Mouse (Mus musculus) CH12.LX (cell line): Measurements from ENCODE around the gene Nmrk1. TPM values are rescaled to one million over a fixed set of nuclear protein-coding genes. Genes with fewer than 3 reads are reported as not detected.
A peak's percentile ranks its signal among the peaks of the same experiment; 100 is the strongest.

Source experiments
- DNase-seq: peaks from one replicate; pipeline ENCODE4 v3.0.0-alpha.2; 2013; ENCODE audit errors: extremely low read depth
- H3K27ac ChIP-seq: 2 replicates; pipeline ENCODE4 v1.5.1; 2012; ENCODE audit warnings: low read depth, mild to moderate bottlenecking, control low read depth, moderate library complexity; ENCODE audit not compliant: insufficient read depth
- H3K27me3 ChIP-seq: replicated peaks from 2 replicates; pipeline ENCODE3; 2012; ENCODE audit warnings: inconsistent platforms
- H3K36me3 ChIP-seq, 2 experiments: replicated peaks in 1 of 2; 2 replicates each; pipeline versions ENCODE3 to v1.6.1; 2012; ENCODE audit warnings: inconsistent platforms in 1 of 2, low read length in 1 of 2, mild to moderate bottlenecking in 1 of 2, mixed read lengths in 1 of 2, moderate library complexity in 1 of 2; ENCODE audit not compliant: control insufficient read depth in 1 of 2, insufficient read depth in 1 of 2
- H3K4me1 ChIP-seq, 2 experiments: 2 replicates each; pipeline ENCODE4 v1.6.1; 2012; ENCODE audit warnings: inconsistent platforms in 1 of 2, moderate library complexity in 1 of 2; ENCODE audit not compliant: insufficient read depth in 2 of 2, control insufficient read depth in 1 of 2
- H3K4me2 ChIP-seq: 2 replicates; pipeline ENCODE4 v1.6.1; 2012; ENCODE audit warnings: low read depth, mild to moderate bottlenecking, control low read depth; ENCODE audit not compliant: poor library complexity, insufficient read depth, severe bottlenecking
- H3K4me3 ChIP-seq, 3 experiments: fragments of 150-350 bp in 1 of 3; sonication (generic) in 1 of 3; replicated peaks in 1 of 3; 2 replicates each; pipeline versions ENCODE3 to v1.5.1; 2011 to 2012; ENCODE audit warnings: low read depth in 2 of 3, low read length in 2 of 3, mild to moderate bottlenecking in 2 of 3, moderate library complexity in 2 of 3, control low read depth in 1 of 3, improper control_type of control experiment in 1 of 3, inconsistent platforms in 1 of 3, mixed read lengths in 1 of 3; ENCODE audit not compliant: poor library complexity in 1 of 3
- H3K79me2 ChIP-seq: replicated peaks from 2 replicates; pipeline ENCODE4 v1.6.1; 2012; ENCODE audit warnings: mild to moderate bottlenecking, moderate library complexity; ENCODE audit not compliant: control insufficient read depth, poor library complexity, insufficient read depth, severe bottlenecking; ENCODE audit errors: extremely low read depth
- H3K9ac ChIP-seq: 2 replicates; pipeline ENCODE4 v1.6.1; 2012; ENCODE audit warnings: low read depth, mild to moderate bottlenecking, control low read depth, moderate library complexity; ENCODE audit not compliant: insufficient read depth
- H3K9me3 ChIP-seq: replicated peaks from 2 replicates; pipeline ENCODE3; 2012; ENCODE audit warnings: low read length, inconsistent platforms, mixed read lengths
- BHLHE40 ChIP-seq: IDR thresholded peaks from 2 replicates; pipeline ENCODE4 v1.6.1; 2011; ENCODE audit warnings: mild to moderate bottlenecking, low read depth, low read length, improper control_type of control experiment
- CHD1 ChIP-seq: IDR thresholded peaks from 2 replicates; pipeline ENCODE4 v1.6.1; 2012; ENCODE audit warnings: low read depth, low read length, improper control_type of control experiment, inconsistent platforms
- CTCF ChIP-seq, 2 experiments: IDR thresholded peaks in 1 of 2; conservative IDR thresholded peaks in 1 of 2; 2 replicates each; pipeline ENCODE4 v1.5.1; 2011 to 2012; ENCODE audit warnings: low read depth in 2 of 2, low read length in 2 of 2, improper control_type of control experiment in 1 of 2, inconsistent platforms in 1 of 2, mild to moderate bottlenecking in 1 of 2, moderate library complexity in 1 of 2
- EP300 ChIP-seq: IDR thresholded peaks from 2 replicates; pipeline ENCODE4 v1.6.1; 2011; ENCODE audit warnings: low read length, improper control_type of control experiment
- ETS1 ChIP-seq: conservative IDR thresholded peaks from 2 replicates; pipeline ENCODE4 v1.6.1; 2012; ENCODE audit warnings: low read depth, mild to moderate bottlenecking, inconsistent platforms, low read length, improper control_type of control experiment, moderate library complexity
- GABPA ChIP-seq: IDR thresholded peaks from 2 replicates; pipeline ENCODE4 v1.6.1; 2012; ENCODE audit warnings: low read depth, low read length, improper control_type of control experiment, inconsistent platforms; ENCODE audit not compliant: insufficient replicate concordance
- HCFC1 ChIP-seq: IDR thresholded peaks from 2 replicates; pipeline ENCODE4 v1.6.1; 2012; ENCODE audit warnings: low read depth, mild to moderate bottlenecking, inconsistent platforms, low read length, improper control_type of control experiment
- IRF4 ChIP-seq: IDR thresholded peaks from 2 replicates; pipeline ENCODE4 v1.6.1; 2014; ENCODE audit warnings: low read depth, mild to moderate bottlenecking, inconsistent platforms, low read length, improper control_type of control experiment
- JUN ChIP-seq: IDR thresholded peaks from 2 replicates; pipeline ENCODE4 v1.6.1; 2011; ENCODE audit warnings: low read depth, mild to moderate bottlenecking, low read length, improper control_type of control experiment, moderate library complexity; ENCODE audit not compliant: insufficient read depth
- MAFK ChIP-seq: IDR thresholded peaks from 2 replicates; pipeline ENCODE4 v1.6.1; 2011; ENCODE audit warnings: low read length, improper control_type of control experiment; ENCODE audit not compliant: insufficient replicate concordance
- MAX ChIP-seq: IDR thresholded peaks from 2 replicates; pipeline ENCODE4 v1.6.1; 2011; ENCODE audit warnings: low read length, improper control_type of control experiment
- MAZ ChIP-seq: IDR thresholded peaks from 2 replicates; pipeline ENCODE4 v1.6.1; 2012; ENCODE audit warnings: low read depth, mild to moderate bottlenecking, inconsistent platforms, low read length, improper control_type of control experiment, moderate library complexity
- MEF2A ChIP-seq: IDR thresholded peaks from 2 replicates; pipeline ENCODE4 v1.6.1; 2014; ENCODE audit warnings: low read depth, mild to moderate bottlenecking, inconsistent platforms, low read length, improper control_type of control experiment, borderline replicate concordance
- MYC ChIP-seq: IDR thresholded peaks from 2 replicates; pipeline ENCODE4 v1.6.1; 2011; ENCODE audit warnings: low read depth, mild to moderate bottlenecking, improper control_type of control experiment, low read length
- NELFE ChIP-seq: IDR thresholded peaks from 2 replicates; pipeline ENCODE4 v1.6.1; 2011; ENCODE audit warnings: low read depth, low read length, improper control_type of control experiment
- POLR2AphosphoS2 ChIP-seq: IDR thresholded peaks from 2 replicates; pipeline ENCODE4 v1.6.1; 2011; ENCODE audit warnings: low read depth, low read length, improper control_type of control experiment
- RCOR1 ChIP-seq: conservative IDR thresholded peaks from 2 replicates; pipeline ENCODE4 v1.6.1; 2012; ENCODE audit warnings: low read depth, mild to moderate bottlenecking, inconsistent platforms, low read length, improper control_type of control experiment
- SIN3A ChIP-seq: IDR thresholded peaks from 2 replicates; pipeline ENCODE4 v1.6.1; 2012; ENCODE audit warnings: low read length, improper control_type of control experiment, inconsistent platforms
- SMC3 ChIP-seq: IDR thresholded peaks from 2 replicates; pipeline ENCODE4 v1.6.1; 2011; ENCODE audit warnings: low read depth, low read length, improper control_type of control experiment
- TBP ChIP-seq: conservative IDR thresholded peaks from 2 replicates; pipeline ENCODE4 v1.6.1; 2011; ENCODE audit warnings: low read depth, low read length, improper control_type of control experiment
- TCF12 ChIP-seq: IDR thresholded peaks from 2 replicates; pipeline ENCODE4 v1.6.1; 2014; ENCODE audit warnings: low read depth, mild to moderate bottlenecking, inconsistent platforms, low read length, improper control_type of control experiment
- ZMIZ1 ChIP-seq: IDR thresholded peaks from 2 replicates; pipeline ENCODE4 v1.6.1; 2012; ENCODE audit warnings: low read depth, mild to moderate bottlenecking, inconsistent platforms, low read length, improper control_type of control experiment
- dilution Hi-C: fragments of 300-500 bp; cut with MboI; formaldehyde crosslinking; loops from 2 replicates; pipeline ENCODE4 v1.14.3; 2020; ENCODE audit warnings: low sequenced_read_pairs; ENCODE audit not compliant: extremely low pct_unique_long_range_greater_than_20kb, extremely low pct_ligation_motif_present
- in situ Hi-C: fragments of 300-500 bp; cut with MboI; formaldehyde crosslinking; loops from 3 replicates; pipeline ENCODE4 v1.14.3; 2019; ENCODE audit warnings: low sequenced_read_pairs, low pct_ligation_motif_present, low pct_unique_long_range_greater_than_20kb, mixed read lengths
- polyA plus RNA-seq: library from polyadenylated mRNA; unstranded; fragments of >175 nt; gene quantifications from 2 replicates; pipeline ENCODE4 v1.2.1, GENCODE M21; 2012; ENCODE audit warnings: low read depth; ENCODE audit not compliant: insufficient read length
- total RNA-seq, 2 experiments: library from RNA; depleted of rRNA; stranded (reverse); fragments of 300-350 nt in 1 of 2; fragments of >200 nt in 1 of 2; gene quantifications; 2 replicates each; pipeline ENCODE4 v1.2.3; 2012 to 2014

Gene Nmrk1
- total and polyA plus RNA-seq, 3 experiments, result 9.7 to 10.1 (median 9.8) TPM

DNA sequence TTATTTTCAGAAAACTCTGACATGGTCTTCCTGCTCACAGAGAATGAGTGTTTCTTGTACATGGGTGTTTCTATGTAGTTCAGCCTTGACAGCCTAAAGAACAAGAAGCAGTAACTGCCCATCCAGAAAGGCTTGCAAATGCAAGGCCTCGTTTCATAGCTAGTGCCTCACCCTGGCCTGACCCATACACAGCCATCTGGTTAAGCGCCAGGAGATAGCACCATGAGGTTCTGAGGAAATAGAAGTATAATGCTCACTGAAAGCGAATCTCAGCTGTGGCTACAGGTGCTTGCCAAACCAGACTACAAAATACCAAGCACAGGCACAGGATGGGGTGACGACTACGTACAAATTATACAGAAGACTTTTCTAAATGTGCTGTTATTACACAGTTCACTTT is 34.9 kb upstream of the Nmrk1 start:
- Histone ChIP-seq H3K9me3 (no peaks in the 10 kb centered on the region), H3K27me3 (no peaks in the 10 kb centered on the region), H3K4me2 (peak overlapping the region; percentile 88; the same call in 1 of the 2 replicates), H3K36me3 (peaks cover 23 to 50% of the 10 kb centered on the region in 2 experiments), H3K79me2 (peaks cover 2% of the 10 kb centered on the region), H3K4me1 (peaks cover 20 to 62% of the 10 kb centered on the region in 2 experiments), H3K27ac (peak overlapping the region; percentile 28; the same call in 1 of the 2 replicates), H3K9ac (peak overlapping the region; percentile 83), H3K4me3 (no peak overlapping the region)
- in situ Hi-C loops (loop anchor here (25.0 kb wide), 1 partner anchor 240 kb away; no protein-coding TSS in a partner anchor), dilution Hi-C loops (no loop called here)
- DNase-seq, result no peak
- no peak for TF ChIP-seq MAFK
- TF ChIP-seq ETS1, result peak; percentile 38; the same call in 1 of the 2 replicates
- TF ChIP-seq CTCF (conservative IDR thresholded peaks at IDR 0.05 in 1 of 2, IDR thresholded peaks at IDR 0.05 in 1 of 2; ENCODE audit: low read depth in 2 of 2, low read length in 2 of 2), result peak in 1 of 2 experiments; percentile 29; a peak in 2 of 4 replicates
- 0 out of 2 replicates have a peak, but pooled peaks have one; percentile 50 for TF ChIP-seq MYC

DNA sequence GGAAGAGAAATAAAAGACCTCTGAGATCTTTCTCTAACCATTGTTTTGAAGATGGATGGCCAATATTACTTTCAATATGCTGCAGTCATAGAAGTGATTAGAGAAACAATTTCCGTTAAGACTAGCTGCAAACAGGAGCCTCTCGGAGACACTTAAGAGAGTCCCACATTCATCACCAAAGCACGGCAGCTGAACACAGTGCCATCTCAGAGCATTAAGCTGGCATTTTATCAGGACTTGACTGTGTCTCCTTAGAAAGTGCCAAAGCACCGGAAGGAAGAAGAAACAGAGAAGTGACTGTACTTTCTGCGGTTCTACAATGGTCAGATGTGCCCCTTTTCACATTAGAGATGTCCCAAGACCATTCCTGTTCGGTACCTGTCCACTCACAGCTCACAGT is 34.0 kb upstream of the Nmrk1 start:
- in situ Hi-C loops (loop anchor here (25.0 kb wide), 1 partner anchor 240 kb away; no protein-coding TSS in a partner anchor), dilution Hi-C loops (no loop called here)
- H3K79me2 ChIP-seq, result peaks cover 2% of the 10 kb centered on the region; the same call in 1 of the 2 replicates
- H3K4me1 ChIP-seq, result peaks cover 20 to 69% of the 10 kb centered on the region in 2 experiments
- no peak for DNase-seq
- H3K9ac ChIP-seq, result peak overlapping the region; percentile 83
- H3K9me3 ChIP-seq, result no peaks in the 10 kb centered on the region
- no peaks in the 10 kb centered on the region for H3K27me3 ChIP-seq
- peak overlapping the region; percentile 95 for H3K27ac ChIP-seq
- H3K4me3 ChIP-seq, result peak overlapping the region in 1 of 3 experiments; percentile 45
- H3K36me3 ChIP-seq, result peaks cover 26 to 50% of the 10 kb centered on the region in 2 experiments
- TF ChIP-seq ZMIZ1 (no peak), CHD1 (peak; percentile 62; the same call in 1 of the 2 replicates), GABPA (no peak), HCFC1 (no peak), EP300 (0 out of 2 replicates have a peak, but pooled peaks have one; percentile 27), MEF2A (no peak), SMC3 (no peak), ETS1 (no peak; the same call in 1 of the 2 replicates)
- H3K4me2 ChIP-seq, result peak overlapping the region; percentile 88

GRCm38 (mm10) chr19:18598265-18598926 is 33.4 kb upstream of the Nmrk1 start:
- Histone ChIP-seq H3K4me3 (no peak overlapping the region), H3K27ac (peak overlapping the region; percentile 95), H3K4me2 (peak overlapping the region; percentile 88), H3K36me3 (peaks cover 27 to 50% of the 10 kb centered on the region in 2 experiments), H3K79me2 (peaks cover 2% of the 10 kb centered on the region; the same call in 1 of the 2 replicates), H3K9me3 (no peaks in the 10 kb centered on the region), H3K9ac (peak overlapping the region; percentile 83), H3K27me3 (no peaks in the 10 kb centered on the region), H3K4me1 (peaks cover 20 to 69% of the 10 kb centered on the region in 2 experiments)
- in situ Hi-C loops (loop anchor here (25.0 kb wide), 1 partner anchor 239 kb away; no protein-coding TSS in a partner anchor), dilution Hi-C loops (no loop called here)
- peak; percentile 81 for DNase-seq
- peak; percentile 71 for TF ChIP-seq ETS1
- peak; percentile 62; the same call in 1 of the 2 replicates for TF ChIP-seq MEF2A
- TF ChIP-seq BHLHE40, result peak; percentile 68
- peak; percentile 82 for TF ChIP-seq JUN
- TF ChIP-seq POLR2AphosphoS2, result no peak
- TF ChIP-seq CHD1, result no peak
- no peak; the same call in 1 of the 2 replicates for TF ChIP-seq MAZ
- no peak for TF ChIP-seq NELFE
- TF ChIP-seq IRF4, result peak; percentile 95
- peak; percentile 78 for TF ChIP-seq TBP
- TF ChIP-seq TCF12, result 0 out of 2 replicates have a peak, but pooled peaks have one; percentile 58
- TF ChIP-seq SIN3A, result 0 out of 2 replicates have a peak, but pooled peaks have one; percentile 7
- 0 out of 2 replicates have a peak, but pooled peaks have one; percentile 31 for TF ChIP-seq RCOR1
- TF ChIP-seq MAX, result 0 out of 2 replicates have a peak, but pooled peaks have one; percentile 10
- peak; percentile 62; the same call in 1 of the 2 replicates for TF ChIP-seq MAFK
